Comparison of ENCODE assay signal across 25 mouse cellular contexts in the genomic region with DNA sequence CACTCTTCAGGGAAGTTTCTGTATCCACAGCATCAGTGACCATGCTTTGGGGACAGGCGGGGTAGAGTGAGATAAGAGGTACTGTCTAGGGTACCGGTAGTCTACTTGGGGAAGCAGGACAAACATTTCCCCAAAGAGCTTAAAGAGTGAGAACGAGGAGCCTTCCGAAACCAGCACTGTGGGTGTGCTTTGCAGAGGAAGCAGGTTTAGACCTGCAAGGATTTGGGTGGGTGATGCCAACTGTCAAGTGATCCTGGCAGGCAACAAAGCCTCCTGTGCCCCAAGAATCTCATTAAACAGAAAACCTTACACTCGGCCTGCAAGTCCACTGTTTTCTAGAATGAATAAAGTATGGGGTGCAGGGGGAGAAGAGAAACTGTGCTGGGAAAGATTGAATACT. TPM values are rescaled to one million over a fixed set of nuclear protein-coding genes. Genes with fewer than 3 reads are reported as not detected.
DNase-seq lines count a peak whose midpoint lies in the region; ATAC-seq and TF ChIP-seq lines count a peak whose summit lies in the region.
"Had no signal": no experiment of that assay in that cellular context is flagged by ENCODE, and none has a peak within 500 bp of the region (broad histone marks: within the 10 kb centered on the region; RNA-seq: fewer than 3 reads in every experiment).

No protein-coding gene starts in this region.

- H3K27me3 ChIP-seq in intestine, embryonic 14.5 days (replicated peaks; ENCODE audit: control insufficient read depth, insufficient read depth, low read length) = no peaks in the 10 kb centered on the region
- no peaks in the 10 kb centered on the region for H3K27me3 ChIP-seq in intestine, embryonic 15.5 days (replicated peaks)
- no peaks in the 10 kb centered on the region for H3K27me3 ChIP-seq in C2C12 (ENCODE audit: control insufficient read depth, insufficient read depth, insufficient read length)
- no peaks in the 10 kb centered on the region for H3K27me3 ChIP-seq in midbrain, embryonic 11.5 days (ENCODE audit: control insufficient read depth, insufficient read depth, low read length)
- H3K27me3 ChIP-seq: heart, embryonic 12.5 days; midbrain, embryonic 13.5 days; neural tube, embryonic 15.5 days had no signal

- no peak overlapping the region for H3K4me2 ChIP-seq in intestine, embryonic 14.5 days (ENCODE audit: low read length)
- H3K4me2 ChIP-seq in intestine, embryonic 15.5 days (replicated peaks) = no peak overlapping the region
- no peak overlapping the region for H3K4me2 ChIP-seq in midbrain, embryonic 11.5 days
- H3K4me2 ChIP-seq: heart, embryonic 12.5 days; midbrain, embryonic 13.5 days; neural tube, embryonic 15.5 days had no signal

- H3K27ac ChIP-seq in intestine, embryonic 14.5 days (ENCODE audit: low read depth) = 0 out of 2 replicates have a peak overlapping the region, but pooled peaks have one; percentile 22
- H3K27ac ChIP-seq in intestine, embryonic 15.5 days = no peak overlapping the region
- peak overlapping the region; percentile 97 for H3K27ac ChIP-seq in bone marrow macrophage, adult 2 months (ENCODE audit: insufficient read depth, low read depth, low read length)
- H3K27ac ChIP-seq in macrophage = peak overlapping the region; percentile 99
- no peak overlapping the region for H3K27ac ChIP-seq in midbrain, embryonic 11.5 days (ENCODE audit: low read depth, low read length)
- H3K27ac ChIP-seq: hindbrain, postnatal 0 days; layer of hippocampus, adult 2 months; midbrain, embryonic 13.5 days; neural tube, embryonic 15.5 days had no signal

- TF ChIP-seq CTCF in C2C12 (IDR thresholded peaks at IDR 0.05; ENCODE audit: control insufficient read depth, insufficient read depth, insufficient read length) = no peak
- TF ChIP-seq CTCF in bone marrow macrophage, adult 2 months (IDR thresholded peaks at IDR 0.05; ENCODE audit: low read depth, low read length) = no peak

- no peak for ATAC-seq in intestine, embryonic 14.5 days (replicated peaks; ENCODE audit: low FRiP score, low TSS enrichment, low read depth)
- ATAC-seq in intestine, embryonic 15.5 days = no peak
- no peak for ATAC-seq in megakaryocyte progenitor cell, adult 5-6 weeks (replicated peaks; ENCODE audit: poor library complexity)
- no peak for ATAC-seq in midbrain, embryonic 11.5 days (ENCODE audit: low FRiP score)
- ATAC-seq: activated CD4-positive, CD25-positive, alpha-beta regulatory T cell, adult 4 months; CD4-positive, CD25-positive, alpha-beta regulatory T cell, adult 4 months; forebrain, embryonic 14.5 days; hindbrain, postnatal 0 days; midbrain, embryonic 13.5 days had no signal

- H3ac ChIP-seq in C2C12 (ENCODE audit: control insufficient read depth, insufficient read length, low read depth) = peak overlapping the region; percentile 48

- H3K4me1 ChIP-seq in intestine, embryonic 14.5 days (replicated peaks; ENCODE audit: control insufficient read depth, insufficient read depth, low read length) = peaks cover 5% of the 10 kb centered on the region; the same call in 1 of the 2 replicates
- no peaks in the 10 kb centered on the region for H3K4me1 ChIP-seq in intestine, embryonic 15.5 days (replicated peaks)
- peaks cover 32% of the 10 kb centered on the region for H3K4me1 ChIP-seq in bone marrow macrophage, adult 2 months (ENCODE audit: control insufficient read depth, insufficient read depth, low read length)
- no peaks in the 10 kb centered on the region for H3K4me1 ChIP-seq in midbrain, embryonic 11.5 days (ENCODE audit: control insufficient read depth, insufficient read depth, low read length)
- H3K4me1 ChIP-seq: midbrain, embryonic 13.5 days; neural tube, embryonic 15.5 days had no signal

- no peak for DNase-seq in intestine, embryonic 14.5 days (ENCODE audit: low spot score)
- no peak for DNase-seq in right cerebral cortex, adult 2 months (ENCODE audit: low spot score in 2 of 2)
- DNase-seq in midbrain, embryonic 11.5 days (ENCODE audit: low spot score, missing footprints) = no peak
- DNase-seq: cerebellum, adult 18-20 months; cerebellum, postnatal 25 days; embryo, embryonic 11 days; lung, adult 2 months; right cerebral cortex, postnatal 14 days; thymus, postnatal 4 days had no signal

- no peaks in the 10 kb centered on the region for H3K36me3 ChIP-seq in intestine, embryonic 14.5 days (ENCODE audit: control insufficient read depth, insufficient read depth, low read length)
- no peaks in the 10 kb centered on the region for H3K36me3 ChIP-seq in intestine, embryonic 15.5 days
- no peaks in the 10 kb centered on the region for H3K36me3 ChIP-seq in C2C12 (ENCODE audit: control insufficient read depth, insufficient read depth)
- peaks cover 9% of the 10 kb centered on the region; the same call in 1 of the 2 replicates for H3K36me3 ChIP-seq in macrophage (ENCODE audit: inconsistent target)
- no peaks in the 10 kb centered on the region for H3K36me3 ChIP-seq in midbrain, embryonic 11.5 days (ENCODE audit: control insufficient read depth, insufficient read depth, low read length)
- H3K36me3 ChIP-seq: heart, embryonic 12.5 days; midbrain, embryonic 13.5 days; neural tube, embryonic 15.5 days had no signal

- TF ChIP-seq POLR2A in bone marrow macrophage, adult 2 months (IDR thresholded peaks at IDR 0.05; ENCODE audit: borderline replicate concordance, low read depth, low read length) = no peak

- H3K79me2 ChIP-seq in C2C12 (ENCODE audit: control insufficient read depth, insufficient read depth) (peaks cover 12% of the 10 kb centered on the region), macrophage (ENCODE audit: inconsistent target) (peaks cover 58% of the 10 kb centered on the region)

- peaks cover 3% of the 10 kb centered on the region for H3K79me3 ChIP-seq in C2C12 (ENCODE audit: low read depth)

- 84% methylated on average over 5 of the region's 5 CpGs for WGBS in intestine, embryonic 14.5 days
- 83% methylated on average over 5 of the region's 5 CpGs for WGBS in intestine, embryonic 15.5 days
- WGBS in macrophage (ENCODE audit: missing documents) = 32% methylated on average over 5 of the region's 5 CpGs
- WGBS in midbrain, embryonic 11.5 days = 83% methylated on average over 5 of the region's 5 CpGs

- no peak overlapping the region for H3K9ac ChIP-seq in intestine, embryonic 14.5 days (ENCODE audit: low read length)
- no peak overlapping the region for H3K9ac ChIP-seq in intestine, embryonic 15.5 days
- H3K9ac ChIP-seq in midbrain, embryonic 11.5 days (ENCODE audit: low read length) = no peak overlapping the region
- H3K9ac ChIP-seq: heart, embryonic 12.5 days; midbrain, embryonic 13.5 days; neural tube, embryonic 15.5 days had no signal

- no peak overlapping the region for H3K4me3 ChIP-seq in intestine, embryonic 14.5 days (ENCODE audit: low read depth, low read length)
- H3K4me3 ChIP-seq in intestine, embryonic 15.5 days (replicated peaks) = no peak overlapping the region
- H3K4me3 ChIP-seq in C2C12 (ENCODE audit: insufficient read depth, poor library complexity, severe bottlenecking) = no peak overlapping the region
- peak overlapping the region; percentile 68 for H3K4me3 ChIP-seq in bone marrow macrophage, adult 2 months (ENCODE audit: insufficient read depth, low read length)
- peak overlapping the region; percentile 74 for H3K4me3 ChIP-seq in macrophage (ENCODE audit: inconsistent target)
- H3K4me3 ChIP-seq in midbrain, embryonic 11.5 days (ENCODE audit: low read depth, low read length) = no peak overlapping the region
- H3K4me3 ChIP-seq: erythroblast, embryonic 14.5 days; heart, embryonic 12.5 days; layer of hippocampus, adult 2 months; midbrain, embryonic 13.5 days; neural tube, embryonic 15.5 days had no signal

- no peaks in the 10 kb centered on the region for H3K9me3 ChIP-seq in intestine, embryonic 14.5 days (ENCODE audit: control insufficient read depth, low read length)
- no peaks in the 10 kb centered on the region for H3K9me3 ChIP-seq in intestine, embryonic 15.5 days
- H3K9me3 ChIP-seq in midbrain, embryonic 11.5 days (ENCODE audit: control insufficient read depth, low read length) = no peaks in the 10 kb centered on the region
- H3K9me3 ChIP-seq: heart, embryonic 12.5 days; midbrain, embryonic 13.5 days; neural tube, embryonic 15.5 days had no signal

RNA-seq across cellular contexts. Expression of a gene that starts 1.4 kb away (rescaled TPM):
- polyA plus RNA-seq in intestine, embryonic 14.5 days (2014; fragmentation: Nextera tagmentation; extraction: Ambion mirVana) = 3.0 and 4.3 TPM in 2 replicates
- polyA plus RNA-seq in intestine, embryonic 15.5 days (2015; fragmentation: Nextera tagmentation; extraction: Ambion mirVana) = 4.2 and 5.0 TPM in 2 replicates
- polyA plus RNA-seq in C2C12 (2012; fragmentation: generic; extraction: Trizol) (4.1 TPM), macrophage (2018) (161 to 338 TPM (median 284 TPM) in 3 replicates)
- polyA plus RNA-seq in bone marrow macrophage, adult 2 months (2012; ENCODE audit: insufficient read depth, insufficient read length, missing spikeins) = 115 and 157 TPM in 2 replicates
- total RNA-seq in macrophage (2018; cell fraction: chromatin; rRNA removed) = 100 to 1,000 TPM in 8 of 26 experiments, 10 to 100 TPM in 17, 1 to 10 TPM in 1; 8.3 to 204 (median 87.6) TPM
- total RNA-seq in macrophage (2018; cell fraction: cytosol; rRNA removed) = 100 to 1,000 TPM; 112 to 252 (median 182) TPM
- 100 to 1,000 TPM in 18 of 26 experiments, 10 to 100 TPM in 8; 24.3 to 204 (median 119) TPM for total RNA-seq in macrophage (2018; cell fraction: nucleus; rRNA removed)
- total RNA-seq in megakaryocyte progenitor cell, adult 5-6 weeks (2015) = 5.8 and 7.7 TPM in 2 replicates
- total RNA-seq in megakaryocyte progenitor cell, adult 5-6 weeks (2017) = 31.1 and 43.2 TPM in 2 replicates
- 1.0 and 1.3 TPM in 2 replicates for polyA plus RNA-seq in midbrain, embryonic 11.5 days (2014; fragmentation: Nextera tagmentation; extraction: Ambion mirVana)
- polyA plus RNA-seq: activated CD4-positive, CD25-positive, alpha-beta regulatory T cell, adult 4 months; erythroblast, embryonic 14.5 days had no signal

RNA-seq across cellular contexts. Expression of a gene that starts 51.8 kb away (rescaled TPM):
- polyA plus RNA-seq in intestine, embryonic 14.5 days (2014; fragmentation: Nextera tagmentation; extraction: Ambion mirVana) = 0.38 and 1.0 TPM in 2 replicates
- 0.85 and 2.1 TPM in 2 replicates for polyA plus RNA-seq in intestine, embryonic 15.5 days (2015; fragmentation: Nextera tagmentation; extraction: Ambion mirVana)
- polyA plus RNA-seq in C2C12 (2012; fragmentation: generic; extraction: Trizol) (not detected), macrophage (2018) (0.48 to 4.2 TPM (median 2.5 TPM) in 3 replicates)
- 1.1 and 1.7 TPM in 2 replicates for polyA plus RNA-seq in bone marrow macrophage, adult 2 months (2012; ENCODE audit: insufficient read depth, insufficient read length, missing spikeins)
- total RNA-seq in macrophage (2018; cell fraction: chromatin; rRNA removed) = 1 to 10 TPM in 1 of 26 experiments, under 1 TPM in 10, not detected in 15; 0.37 to 1.2 (median 0.57) TPM
- total RNA-seq in macrophage (2018; cell fraction: cytosol; rRNA removed) = 1 to 10 TPM in 13 of 26 experiments, under 1 TPM in 13; 0.37 to 3.6 (median 0.97) TPM
- total RNA-seq in macrophage (2018; cell fraction: nucleus; rRNA removed) = 1 to 10 TPM in 15 of 26 experiments, under 1 TPM in 8, not detected in 3; 0.46 to 3.2 (median 1.1) TPM
- 54.1 and 66.8 TPM in 2 replicates for total RNA-seq in megakaryocyte progenitor cell, adult 5-6 weeks (2015)
- 18.9 and 25.6 TPM in 2 replicates for total RNA-seq in megakaryocyte progenitor cell, adult 5-6 weeks (2017)
- 0.12 and 0.31 TPM in 2 replicates for polyA plus RNA-seq in midbrain, embryonic 11.5 days (2014; fragmentation: Nextera tagmentation; extraction: Ambion mirVana)
- total RNA-seq: ES-E14; hindbrain, postnatal 0 days; layer of hippocampus, adult 2 months; liver, adult 2 months had no signal
- polyA plus RNA-seq: forebrain, embryonic 14.5 days; hindbrain, postnatal 0 days; midbrain, embryonic 13.5 days; neural tube, embryonic 15.5 days had no signal

RNA-seq across cellular contexts. Expression of a gene that starts 53.9 kb away (rescaled TPM):
- 0.51 and 0.52 TPM in 2 replicates for polyA plus RNA-seq in intestine, embryonic 14.5 days (2014; fragmentation: Nextera tagmentation; extraction: Ambion mirVana)
- polyA plus RNA-seq in intestine, embryonic 15.5 days (2015; fragmentation: Nextera tagmentation; extraction: Ambion mirVana) = 0.68 and 3.6 TPM in 2 replicates
- polyA plus RNA-seq in C2C12 (2012; fragmentation: generic; extraction: Trizol) (not detected), macrophage (2018) (0.05 TPM in 1 of 3 replicates, not detected in the others)
- polyA plus RNA-seq in bone marrow macrophage, adult 2 months (2012; ENCODE audit: insufficient read depth, insufficient read length, missing spikeins) = not detected in 2 replicates
- total RNA-seq in macrophage (2018; cell fraction: chromatin; rRNA removed) = 1 to 10 TPM in 1 of 26 experiments, under 1 TPM in 5, not detected in 20; 0.16 to 1.5 (median 0.42) TPM
- under 1 TPM in 2 of 26 experiments, not detected in 24; 0.03 to 0.05 TPM for total RNA-seq in macrophage (2018; cell fraction: cytosol; rRNA removed)
- under 1 TPM in 8 of 26 experiments, not detected in 18; 0.12 to 0.89 (median 0.33) TPM for total RNA-seq in macrophage (2018; cell fraction: nucleus; rRNA removed)
- 0.02 and 0.25 TPM in 2 replicates for total RNA-seq in megakaryocyte progenitor cell, adult 5-6 weeks (2015)
- total RNA-seq in megakaryocyte progenitor cell, adult 5-6 weeks (2017) = 0.14 TPM in 1 of 2 replicates, not detected in the other
- polyA plus RNA-seq in midbrain, embryonic 11.5 days (2014; fragmentation: Nextera tagmentation; extraction: Ambion mirVana) = not detected in 2 replicates
- polyA plus RNA-seq: activated CD4-positive, CD25-positive, alpha-beta regulatory T cell, adult 4 months; CD4-positive, CD25-positive, alpha-beta regulatory T cell, adult 4 months; erythroblast, embryonic 14.5 days; liver, adult 2 months had no signal

Comparison
In these comparisons a context has a peak if more than half of its experiments do, and no peak if none do; other contexts are left out.
1. H3K27ac ChIP-seq: peak in intestine, embryonic 14.5 days (single experiment), bone marrow macrophage, adult 2 months (single experiment) and macrophage (single experiment); none in intestine, embryonic 15.5 days (single experiment) and midbrain, embryonic 11.5 days (single experiment).
2. H3K4me3 ChIP-seq: peak in bone marrow macrophage, adult 2 months (single experiment) and macrophage (single experiment); none in intestine, embryonic 14.5 days (single experiment), intestine, embryonic 15.5 days (single experiment), C2C12 (single experiment) and midbrain, embryonic 11.5 days (single experiment).
3. RNA of a gene that starts 1.4 kb away (polyA plus RNA-seq): 161 to 338 TPM in macrophage and 115 to 157 TPM in bone marrow macrophage, adult 2 months; 4.2 to 5.0 TPM in intestine, embryonic 15.5 days, 3.0 to 4.3 TPM in intestine, embryonic 14.5 days, 4.1 TPM in C2C12 (single experiment) and 1.0 to 1.3 TPM in midbrain, embryonic 11.5 days; every median in the first group is over 10 times any median in the second.